Mouse (Mus musculus) large intestine, adult 2 months (tissue): ENCODE results near the gene Kremen1. TPM values are rescaled to one million over a fixed set of nuclear protein-coding genes. Genes with fewer than 3 reads are reported as not detected.

ENCODE experiments used
- DNase-seq: peaks from one replicate; pipeline ENCODE4 v3.0.0-alpha.2; 2012; ENCODE audit warnings: low read depth, low spot score
- WGBS: fragments of 180-500 bp; shearing (Covaris S2); methylation state at CpG from one replicate; pipeline ENCODE4 v1.1.7; 2018; 5-methylcytosine and 5-hydroxymethylcytosine counted together
- polyA plus RNA-seq: library from polyadenylated mRNA; depleted of rRNA; stranded (reverse); fragments of >200 nt; gene quantifications from 2 replicates; pipeline ENCODE4 v1.2.3, GENCODE M21; 2012; rRNA removed

The Kremen1 gene
- 9.3 and 9.4 TPM in 2 replicates for polyA plus RNA-seq

GRCm38 (mm10) chr11:5261508-5262392 lies at the start of gene Kremen1:
Gene Kremen1, minus strand, starts transcription at chr11:5261558.
- 3% methylated on average over 78 of the region's 80 CpGs for WGBS
- DNase-seq = peak; percentile 76

GRCm38 (mm10) chr11:5307024-5307905 lies 45.9 kb upstream of the Kremen1 start:
- DNase-seq = no peak

GRCm38 (mm10) chr11:5306017-5306416 lies 44.7 kb upstream of the Kremen1 start:
- DNase-seq = peak; percentile 48

More at GRCm38 (mm10) chr11:5307024-5307905, 45.9 kb upstream of the Kremen1 start:
- WGBS = 53% methylated on average over 13 of the region's 13 CpGs

- DNase-seq = no peak
Observed at GRCm38 (mm10) chr11:5304526-5304925, 43.2 kb upstream of the Kremen1 start.

- DNase-seq = no peak
- 40% methylated on average over 1 of the region's 1 CpGs for WGBS
Observed at GRCm38 (mm10) chr11:5298007-5298372, 36.6 kb upstream of the Kremen1 start.

GRCm38 (mm10) chr11:5297148-5298006 lies 36.0 kb upstream of the Kremen1 start:
- DNase-seq = no peak
- WGBS = 18% methylated on average over 13 of the region's 13 CpGs

GRCm38 (mm10) chr11:5296576-5297115 lies 35.3 kb upstream of the Kremen1 start:
- no peak for DNase-seq
- 26% methylated on average over 2 of the region's 2 CpGs for whole genome bisulfite sequencing

GRCm38 (mm10) chr11:5294805-5295204 lies 33.4 kb upstream of the Kremen1 start:
- WGBS = 73% methylated on average over 3 of the region's 3 CpGs
- DNase-seq = no peak

GRCm38 (mm10) chr11:5290691-5291090 lies 29.3 kb upstream of the Kremen1 start:
- WGBS = 8% methylated on average over 5 of the region's 5 CpGs
- no peak for DNase-seq

GRCm38 (mm10) chr11:5289826-5290580 lies 28.6 kb upstream of the Kremen1 start:
- 45% methylated on average over 4 of the region's 4 CpGs for WGBS
- no peak for DNase-seq

GRCm38 (mm10) chr11:5283987-5284386 lies 22.6 kb upstream of the Kremen1 start:
- DNase-seq = no peak

GRCm38 (mm10) chr11:5280932-5281331 lies 19.6 kb upstream of the Kremen1 start:
- 58% methylated on average over 7 of the region's 7 CpGs for WGBS
- no peak for DNase-seq

More at GRCm38 (mm10) chr11:5283987-5284386, 22.6 kb upstream of the Kremen1 start:
- WGBS = 55% methylated on average over 2 of the region's 2 CpGs

- WGBS = 83% methylated on average over 2 of the region's 2 CpGs
Observed at GRCm38 (mm10) chr11:5278463-5278862, 17.1 kb upstream of the Kremen1 start.

GRCm38 (mm10) chr11:5277307-5277971 lies 16.1 kb upstream of the Kremen1 start:
- no peak for DNase-seq
- 78% methylated on average over 5 of the region's 5 CpGs for WGBS

More at GRCm38 (mm10) chr11:5278463-5278862, 17.1 kb upstream of the Kremen1 start:
- DNase-seq = no peak

GRCm38 (mm10) chr11:5275216-5275615 lies 13.9 kb upstream of the Kremen1 start:
- DNase-seq = no peak
- 77% methylated on average over 4 of the region's 4 CpGs for WGBS

- WGBS = 64% methylated on average over 9 of the region's 9 CpGs
- no peak for DNase-seq
Observed at GRCm38 (mm10) chr11:5272536-5273234, 11.3 kb upstream of the Kremen1 start.

GRCm38 (mm10) chr11:5272066-5272360 lies 10.7 kb upstream of the Kremen1 start:
- 39% methylated on average over 4 of the region's 4 CpGs for WGBS
- DNase-seq = no peak
